ENCODE assay signal across 13 mouse cellular contexts in genomic region chr5:123156763-123157162, GRCm38 (mm10). TPM values are rescaled to one million over a fixed set of nuclear protein-coding genes. Genes with fewer than 3 reads are reported as not detected.
DNase-seq lines count a peak whose midpoint lies in the region; ATAC-seq and TF ChIP-seq lines count a peak whose summit lies in the region.
"Had no signal": no experiment of that assay in that cellular context is flagged by ENCODE, and none has a peak within 500 bp of the region (broad histone marks: within the 10 kb centered on the region; RNA-seq: fewer than 3 reads in every experiment).

No protein-coding gene starts in this region.

- no peak for TF ChIP-seq EP300 in stomach, postnatal 0 days (optimal IDR thresholded peaks at IDR 0.05)

- H3K4me2 ChIP-seq in intestine, postnatal 0 days (replicated peaks; ENCODE audit: low read depth), result no peak overlapping the region
- no peak overlapping the region for H3K4me2 ChIP-seq in intestine, embryonic 15.5 days (replicated peaks)
- H3K4me2 ChIP-seq in stomach, postnatal 0 days (replicated peaks; ENCODE audit: low read depth), result no peak overlapping the region
- H3K4me2 ChIP-seq: embryonic facial prominence, embryonic 15.5 days; neural tube, embryonic 13.5 days had no signal

- ATAC-seq in intestine, postnatal 0 days, result no peak
- ATAC-seq in intestine, embryonic 15.5 days, result no peak
- no peak for ATAC-seq in stomach, postnatal 0 days (ENCODE audit: low FRiP score, low TSS enrichment)

- TF ChIP-seq POLR2A in spleen, adult 2 months (IDR thresholded peaks at IDR 0.05; ENCODE audit: low read depth, low read length), result no peak

- DNase-seq in adrenal gland, postnatal 14 days, result peak; percentile 64
- DNase-seq in adrenal gland, adult 2 months, result no peak
- DNase-seq in spleen, adult 2 months (ENCODE audit: low read depth in 1 of 2, low spot score in 2 of 2), result no peak
- DNase-seq in spleen, postnatal 36 days (ENCODE audit: low spot score in 2 of 2), result no peak
- DNase-seq in stomach, postnatal 0 days (ENCODE audit: low spot score), result no peak
- no peak for DNase-seq in embryo, embryonic 10 days (ENCODE audit: low spot score)
- DNase-seq: gastrocnemius, postnatal 14 days had no signal

- peak; percentile 66 for TF ChIP-seq CTCF in intestine, postnatal 0 days (IDR thresholded peaks at IDR 0.05; ENCODE audit: low read depth)
- peak; percentile 39; the same call in 1 of the 2 replicates for TF ChIP-seq CTCF in spleen, adult 2 months (IDR thresholded peaks at IDR 0.05; ENCODE audit: extremely low read depth, insufficient read depth, insufficient read length, insufficient replicate concordance)
- TF ChIP-seq CTCF in stomach, postnatal 0 days (IDR thresholded peaks at IDR 0.05; ENCODE audit: low read depth), result peak; percentile 67

- no peaks in the 10 kb centered on the region for H3K9me3 ChIP-seq in intestine, postnatal 0 days (ENCODE audit: control insufficient read depth)
- H3K9me3 ChIP-seq in intestine, embryonic 15.5 days, result no peaks in the 10 kb centered on the region
- no peaks in the 10 kb centered on the region for H3K9me3 ChIP-seq in stomach, postnatal 0 days (ENCODE audit: control insufficient read depth, low read length)
- H3K9me3 ChIP-seq: embryonic facial prominence, embryonic 15.5 days; neural tube, embryonic 13.5 days had no signal

- WGBS in intestine, postnatal 0 days, result 93% methylated on average over 12 of the region's 12 CpGs
- WGBS in intestine, embryonic 15.5 days, result 92% methylated on average over 12 of the region's 12 CpGs
- 95% methylated on average over 12 of the region's 12 CpGs for WGBS in spleen, adult 2 months
- 90% methylated on average over 12 of the region's 12 CpGs for WGBS in stomach, postnatal 0 days

- no peaks in the 10 kb centered on the region for H3K27me3 ChIP-seq in intestine, postnatal 0 days (replicated peaks; ENCODE audit: control insufficient read depth, insufficient read depth, low read length)
- H3K27me3 ChIP-seq in intestine, embryonic 15.5 days (replicated peaks), result no peaks in the 10 kb centered on the region
- H3K27me3 ChIP-seq in spleen, adult 2 months (ENCODE audit: control insufficient read depth, insufficient read depth, low read length), result no peaks in the 10 kb centered on the region
- no peaks in the 10 kb centered on the region for H3K27me3 ChIP-seq in stomach, postnatal 0 days (ENCODE audit: control insufficient read depth, insufficient read depth, low read length)
- H3K27me3 ChIP-seq: embryonic facial prominence, embryonic 15.5 days; neural tube, embryonic 13.5 days had no signal

- no peaks in the 10 kb centered on the region for H3K4me1 ChIP-seq in intestine, postnatal 0 days (replicated peaks; ENCODE audit: control insufficient read depth, insufficient read depth, low read length)
- H3K4me1 ChIP-seq in intestine, embryonic 15.5 days (replicated peaks), result no peaks in the 10 kb centered on the region
- H3K4me1 ChIP-seq in spleen, adult 2 months (ENCODE audit: control insufficient read depth, insufficient read depth, insufficient read length), result peaks cover 5% of the 10 kb centered on the region; the same call in 1 of the 2 replicates
- H3K4me1 ChIP-seq in stomach, postnatal 0 days (replicated peaks; ENCODE audit: control insufficient read depth, insufficient read depth), result no peaks in the 10 kb centered on the region
- H3K4me1 ChIP-seq: neural tube, embryonic 13.5 days had no signal

- peaks cover 83% of the 10 kb centered on the region for H3K36me3 ChIP-seq in intestine, postnatal 0 days (ENCODE audit: control insufficient read depth, insufficient read depth)
- peaks cover 75% of the 10 kb centered on the region for H3K36me3 ChIP-seq in intestine, embryonic 15.5 days
- H3K36me3 ChIP-seq in spleen, adult 2 months (ENCODE audit: control insufficient read depth, insufficient read depth, low read length), result peaks cover 55% of the 10 kb centered on the region
- peaks cover 49% of the 10 kb centered on the region for H3K36me3 ChIP-seq in stomach, postnatal 0 days (ENCODE audit: control insufficient read depth, insufficient read depth, low read length)

- no peak overlapping the region for H3K27ac ChIP-seq in intestine, postnatal 0 days (ENCODE audit: low read depth, low read length)
- no peak overlapping the region for H3K27ac ChIP-seq in intestine, embryonic 15.5 days
- H3K27ac ChIP-seq in spleen, adult 2 months (ENCODE audit: insufficient read depth, low read length), result no peak overlapping the region
- H3K27ac ChIP-seq in stomach, postnatal 0 days (replicated peaks), result no peak overlapping the region
- H3K27ac ChIP-seq: embryonic facial prominence, embryonic 15.5 days; macrophage; neural tube, embryonic 13.5 days had no signal

- H3K4me3 ChIP-seq in intestine, postnatal 0 days (ENCODE audit: low read depth, low read length), result no peak overlapping the region
- no peak overlapping the region for H3K4me3 ChIP-seq in intestine, embryonic 15.5 days (replicated peaks)
- H3K4me3 ChIP-seq in spleen, adult 2 months (ENCODE audit: extremely low read depth, insufficient read depth, insufficient read length), result no peak overlapping the region
- H3K4me3 ChIP-seq in stomach, postnatal 0 days (ENCODE audit: low read depth, low read length), result no peak overlapping the region
- H3K4me3 ChIP-seq: embryonic facial prominence, embryonic 15.5 days; neural tube, embryonic 13.5 days had no signal

- no peak overlapping the region for H3K9ac ChIP-seq in intestine, postnatal 0 days (ENCODE audit: low read depth, low read length)
- H3K9ac ChIP-seq in intestine, embryonic 15.5 days, result no peak overlapping the region
- H3K9ac ChIP-seq in stomach, postnatal 0 days (ENCODE audit: low read length), result no peak overlapping the region
- H3K9ac ChIP-seq: embryonic facial prominence, embryonic 15.5 days; neural tube, embryonic 13.5 days had no signal

RNA-seq across cellular contexts. Expression of gene Psmd9, which starts 12.4 kb away (rescaled TPM):
- total RNA-seq in adrenal gland, postnatal 14 days (2021), result 25.6 and 28.6 TPM in 2 replicates
- total RNA-seq in adrenal gland, adult 2 months (2021), result 10 to 100 TPM; 20.5 to 29.1 TPM
- polyA plus RNA-seq in adrenal gland, adult 2 months (2012; rRNA removed), result 17.9 and 22.6 TPM in 2 replicates
- polyA plus RNA-seq in intestine, postnatal 0 days (2015; fragmentation: Nextera tagmentation; extraction: Ambion mirVana), result 50.9 and 57.5 TPM in 2 replicates
- polyA plus RNA-seq in intestine, embryonic 15.5 days (2015; fragmentation: Nextera tagmentation; extraction: Ambion mirVana), result 68.5 and 69.1 TPM in 2 replicates
- polyA plus RNA-seq in spleen, adult 2 months (2012; rRNA removed), result 13.3 and 19.5 TPM in 2 replicates
- polyA plus RNA-seq in stomach, postnatal 0 days (2015; fragmentation: Nextera tagmentation; extraction: Ambion mirVana), result 48.6 and 51.4 TPM in 2 replicates

RNA-seq across cellular contexts. Expression of gene Setd1b, which starts 14.8 kb away (rescaled TPM):
- total RNA-seq in adrenal gland, postnatal 14 days (2021), result 25.5 and 29.7 TPM in 2 replicates
- 10 to 100 TPM; 20.5 to 24.0 TPM for total RNA-seq in adrenal gland, adult 2 months (2021)
- 17.2 and 22.3 TPM in 2 replicates for polyA plus RNA-seq in adrenal gland, adult 2 months (2012; rRNA removed)
- polyA plus RNA-seq in intestine, postnatal 0 days (2015; fragmentation: Nextera tagmentation; extraction: Ambion mirVana), result 5.4 and 6.7 TPM in 2 replicates
- 7.6 and 8.4 TPM in 2 replicates for polyA plus RNA-seq in intestine, embryonic 15.5 days (2015; fragmentation: Nextera tagmentation; extraction: Ambion mirVana)
- polyA plus RNA-seq in spleen, adult 2 months (2012; rRNA removed), result 20.5 and 23.2 TPM in 2 replicates
- 4.5 and 4.7 TPM in 2 replicates for polyA plus RNA-seq in stomach, postnatal 0 days (2015; fragmentation: Nextera tagmentation; extraction: Ambion mirVana)

RNA-seq across cellular contexts. Expression of gene Rhof, which starts 24.3 kb away (rescaled TPM):
- 0.89 and 4.2 TPM in 2 replicates for total RNA-seq in adrenal gland, postnatal 14 days (2021)
- total RNA-seq in adrenal gland, adult 2 months (2021), result 1 to 10 TPM in 1 of 2 experiments, under 1 TPM in 1; 0.84 to 3.8 TPM
- 1.7 and 3.6 TPM in 2 replicates for polyA plus RNA-seq in adrenal gland, adult 2 months (2012; rRNA removed)
- polyA plus RNA-seq in intestine, postnatal 0 days (2015; fragmentation: Nextera tagmentation; extraction: Ambion mirVana), result 17.0 TPM in 2 replicates
- 1.7 and 2.3 TPM in 2 replicates for polyA plus RNA-seq in intestine, embryonic 15.5 days (2015; fragmentation: Nextera tagmentation; extraction: Ambion mirVana)
- 70.7 and 72.5 TPM in 2 replicates for polyA plus RNA-seq in spleen, adult 2 months (2012; rRNA removed)
- polyA plus RNA-seq in stomach, postnatal 0 days (2015; fragmentation: Nextera tagmentation; extraction: Ambion mirVana), result 18.6 and 22.3 TPM in 2 replicates

RNA-seq across cellular contexts. Expression of gene Hpd, which starts 25.8 kb away (rescaled TPM):
- 9.9 and 203 TPM in 2 replicates for total RNA-seq in adrenal gland, postnatal 14 days (2021)
- 10 to 100 TPM in 1 of 2 experiments, 1 to 10 TPM in 1; 5.0 to 11.2 TPM for total RNA-seq in adrenal gland, adult 2 months (2021)
- polyA plus RNA-seq in adrenal gland, adult 2 months (2012; rRNA removed), result 1.0 and 2.2 TPM in 2 replicates
- polyA plus RNA-seq in intestine, postnatal 0 days (2015; fragmentation: Nextera tagmentation; extraction: Ambion mirVana), result 3.9 and 4.7 TPM in 2 replicates
- polyA plus RNA-seq in intestine, embryonic 15.5 days (2015; fragmentation: Nextera tagmentation; extraction: Ambion mirVana), result 4.7 and 6.8 TPM in 2 replicates
- 0.19 and 0.37 TPM in 2 replicates for polyA plus RNA-seq in spleen, adult 2 months (2012; rRNA removed)
- polyA plus RNA-seq in stomach, postnatal 0 days (2015; fragmentation: Nextera tagmentation; extraction: Ambion mirVana), result 0.69 and 0.99 TPM in 2 replicates
- total RNA-seq: gastrocnemius, postnatal 14 days; left cerebral cortex, postnatal 10 days had no signal
- polyA plus RNA-seq: embryonic facial prominence, embryonic 15.5 days; macrophage; neural tube, embryonic 13.5 days had no signal
